Mouse (Mus musculus) right cerebral cortex, adult 18-20 months (tissue): ENCODE results near the gene Pelo.

Experiments used
- DNase-seq: peaks from one replicate; pipeline ENCODE4 v3.0.0; 2022; ENCODE audit warnings: mixed read lengths

The Pelo gene

DNA sequence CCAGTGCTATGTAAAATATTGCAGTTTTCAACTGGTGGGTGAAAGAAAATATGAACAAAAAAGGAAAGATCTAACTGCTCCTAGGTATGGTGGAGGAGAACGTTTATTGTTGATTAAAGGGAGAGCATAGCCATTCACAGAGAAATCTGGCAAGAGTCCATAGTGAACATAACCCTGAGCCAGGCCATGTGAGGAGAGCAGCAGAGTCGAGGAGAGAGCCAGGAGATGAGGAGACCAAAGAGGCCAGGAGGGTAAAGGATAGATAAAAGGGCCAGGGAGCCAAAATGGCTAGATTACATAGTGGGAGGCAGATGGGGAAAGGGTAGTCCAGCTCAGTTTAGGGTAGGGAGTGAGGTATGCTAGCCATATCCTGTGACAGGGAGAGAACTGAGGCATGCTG is 6.2 kb upstream of the Pelo start:
- no peak for DNase-seq

DNA sequence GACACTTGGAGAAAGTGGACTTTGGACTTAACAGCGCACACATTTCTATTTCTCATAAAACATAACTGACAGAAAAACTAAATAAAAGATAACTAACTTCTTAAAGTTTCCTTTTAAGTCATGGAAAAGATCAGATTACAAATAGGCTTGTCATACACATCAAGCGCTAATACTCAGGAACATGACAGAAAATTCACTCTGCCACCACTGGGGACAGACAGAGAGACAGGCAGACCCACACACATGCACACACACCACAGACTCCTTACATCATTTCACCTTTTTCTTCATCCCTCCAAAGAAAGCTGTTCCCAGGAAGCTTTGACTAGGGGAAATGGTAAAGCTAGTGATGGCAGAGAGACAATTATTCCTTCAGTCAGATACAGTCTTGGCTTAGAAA is 5.4 kb upstream of the Pelo start:
- no peak for DNase-seq

DNA sequence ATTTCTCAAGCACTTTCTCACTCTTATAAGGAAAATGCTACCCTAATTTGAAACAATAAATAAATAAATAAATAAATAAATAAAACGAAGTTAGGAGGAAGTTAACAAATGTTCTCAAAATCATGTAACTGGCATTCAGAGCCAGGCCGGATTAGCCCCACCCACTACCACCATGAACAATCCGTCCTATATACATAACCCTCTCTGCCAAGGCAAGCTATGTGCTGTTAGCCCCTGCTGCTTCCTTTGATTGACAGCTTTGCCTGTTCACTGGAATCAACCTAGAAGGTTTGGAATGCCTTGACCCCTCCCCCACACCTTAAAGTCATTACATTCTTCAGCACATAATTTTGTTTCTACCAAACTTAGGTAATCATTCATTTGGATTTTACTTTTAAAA is 1.5 kb upstream of the Pelo start:
- DNase-seq = no peak

DNA sequence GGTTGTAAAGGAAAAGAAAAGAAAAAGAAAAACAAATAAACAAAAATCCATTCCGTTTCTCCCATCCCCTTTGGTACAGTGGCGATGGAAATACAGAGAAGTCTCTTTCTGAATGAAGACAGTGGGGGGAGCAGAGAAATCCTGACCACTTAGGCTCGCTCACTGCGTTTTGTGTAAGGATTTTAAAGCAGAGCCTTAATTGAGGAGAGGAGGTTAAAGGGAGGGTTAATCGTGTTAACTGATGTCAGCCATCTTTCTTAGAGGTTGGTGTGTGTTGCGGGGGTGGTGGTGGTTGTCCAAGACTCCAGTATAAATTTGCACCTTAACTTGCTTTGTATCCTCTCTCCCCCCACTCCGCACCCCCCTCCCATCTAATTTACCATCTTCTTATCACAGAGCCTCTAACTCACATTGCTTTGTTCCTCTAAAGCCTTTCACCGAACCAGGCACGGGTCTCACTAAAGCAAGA is 1.0 kb upstream of the Pelo start:
- DNase-seq = no peak

DNA sequence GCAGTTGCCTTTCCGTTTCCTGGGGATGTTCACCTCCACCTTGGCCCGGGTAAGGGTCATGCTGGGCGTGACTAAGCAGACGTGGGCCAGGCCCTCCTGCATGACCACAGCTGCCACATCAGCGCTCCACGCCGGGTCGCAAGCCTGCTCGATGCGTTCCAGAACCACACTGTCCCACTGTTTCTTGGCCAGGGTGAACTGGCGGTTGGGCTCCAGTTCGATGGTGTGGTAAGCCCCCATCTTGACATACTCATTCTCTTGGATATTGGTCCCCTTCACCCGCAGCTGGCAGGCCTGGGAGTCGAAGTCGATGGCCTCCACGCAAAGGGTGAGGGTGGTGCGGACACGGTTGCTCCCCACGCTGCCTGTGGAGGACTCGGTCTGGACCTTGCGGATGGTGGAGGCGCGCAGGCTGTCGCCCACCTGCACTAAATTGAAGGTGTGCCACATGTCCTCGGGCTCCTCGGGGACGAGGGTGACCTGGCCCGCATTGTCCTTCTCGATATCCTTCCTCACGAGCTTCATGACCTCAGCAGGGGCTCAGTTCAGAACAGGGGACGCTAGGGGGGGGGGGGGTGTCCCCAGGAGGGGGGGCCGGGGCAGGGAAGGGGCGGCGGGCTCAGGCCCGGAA is 476 bp downstream of the Pelo start:
- DNase-seq = no peak

DNA sequence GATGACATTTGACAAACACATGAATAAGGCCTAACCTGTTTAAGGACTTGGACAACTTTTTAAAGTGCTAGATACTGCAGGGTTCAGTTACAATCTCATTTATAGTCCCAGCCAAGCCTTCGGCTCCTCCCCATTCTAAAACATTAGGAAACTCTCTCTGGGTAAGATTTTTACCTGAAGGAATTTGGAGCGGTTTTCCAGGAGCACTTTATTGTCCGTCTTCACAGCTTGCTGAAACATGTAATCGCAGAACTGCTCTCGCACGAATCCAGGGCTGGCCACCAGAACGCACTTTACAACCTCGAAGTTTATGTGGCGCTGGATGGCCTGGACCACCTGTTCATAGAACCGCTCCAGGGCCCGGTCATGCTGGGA is 979 bp downstream of the Pelo start:
- DNase-seq = no peak

DNA sequence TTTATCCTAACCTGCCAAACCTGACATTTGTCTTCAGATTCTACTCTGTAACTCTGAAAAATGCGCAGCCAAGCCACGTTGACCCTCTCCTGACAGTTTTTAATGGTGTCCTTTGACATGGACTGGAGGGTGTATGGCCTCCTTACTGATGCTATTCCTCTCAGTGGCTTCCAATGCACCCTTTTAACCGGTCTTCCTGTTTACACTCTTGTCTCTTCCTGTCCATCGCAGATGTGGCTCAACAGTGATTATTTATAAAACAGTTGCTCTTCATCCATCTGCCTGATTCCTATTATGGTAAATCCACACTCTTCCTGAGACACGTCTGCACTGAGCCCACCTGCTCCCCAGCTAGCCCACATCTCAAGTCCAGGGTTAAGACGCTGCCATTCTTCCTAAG is 4.0 kb downstream of the Pelo start:
- DNase-seq = no peak

DNA sequence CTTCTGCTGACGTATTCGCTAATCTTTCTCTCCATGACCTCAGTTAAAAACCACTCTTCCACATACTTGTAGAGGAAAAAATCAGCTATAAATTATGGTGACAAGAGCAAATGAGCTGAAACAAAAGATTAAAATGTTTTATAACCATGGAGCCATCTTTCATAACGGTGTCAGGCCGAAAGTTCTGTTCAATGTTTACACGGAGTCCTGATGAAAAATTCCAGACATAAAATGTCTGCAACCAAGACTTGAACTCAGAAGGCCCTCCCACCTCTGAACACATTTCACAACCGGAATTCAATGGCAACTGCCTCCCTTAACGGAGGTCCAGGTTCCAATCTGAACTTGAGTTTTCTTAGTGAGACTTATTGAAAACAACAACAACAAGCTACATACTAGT is 7.6 kb downstream of the Pelo start:
- DNase-seq = no peak

DNA sequence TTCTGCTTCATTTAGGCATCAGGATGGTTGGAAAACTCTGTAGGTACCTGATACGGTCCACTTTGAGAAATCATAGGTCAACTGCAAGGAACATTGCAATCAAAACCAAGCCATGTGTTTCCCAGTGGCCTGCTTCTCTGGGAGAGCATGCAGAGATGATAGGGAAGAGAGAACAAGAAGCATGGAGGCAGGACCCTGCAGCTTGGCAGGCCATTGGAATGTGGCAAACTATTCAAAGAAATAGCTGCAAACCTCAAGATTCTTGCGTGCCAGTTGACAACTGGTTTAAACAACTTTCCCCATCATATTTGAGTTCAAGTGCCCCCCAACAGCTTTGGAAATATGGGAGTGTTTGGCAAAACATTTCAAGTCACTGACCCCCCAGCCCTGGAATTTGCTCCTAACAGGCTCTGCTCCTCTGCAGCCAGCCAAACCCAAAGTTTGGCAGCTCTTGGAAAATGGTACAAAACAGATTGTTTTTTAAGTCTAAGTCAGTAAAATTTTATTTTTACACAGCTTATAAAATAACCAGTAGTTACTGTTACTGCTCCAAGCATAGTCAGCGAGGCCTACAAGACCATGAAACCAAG is 9.9 kb downstream of the Pelo start:
- DNase-seq = no peak

DNA sequence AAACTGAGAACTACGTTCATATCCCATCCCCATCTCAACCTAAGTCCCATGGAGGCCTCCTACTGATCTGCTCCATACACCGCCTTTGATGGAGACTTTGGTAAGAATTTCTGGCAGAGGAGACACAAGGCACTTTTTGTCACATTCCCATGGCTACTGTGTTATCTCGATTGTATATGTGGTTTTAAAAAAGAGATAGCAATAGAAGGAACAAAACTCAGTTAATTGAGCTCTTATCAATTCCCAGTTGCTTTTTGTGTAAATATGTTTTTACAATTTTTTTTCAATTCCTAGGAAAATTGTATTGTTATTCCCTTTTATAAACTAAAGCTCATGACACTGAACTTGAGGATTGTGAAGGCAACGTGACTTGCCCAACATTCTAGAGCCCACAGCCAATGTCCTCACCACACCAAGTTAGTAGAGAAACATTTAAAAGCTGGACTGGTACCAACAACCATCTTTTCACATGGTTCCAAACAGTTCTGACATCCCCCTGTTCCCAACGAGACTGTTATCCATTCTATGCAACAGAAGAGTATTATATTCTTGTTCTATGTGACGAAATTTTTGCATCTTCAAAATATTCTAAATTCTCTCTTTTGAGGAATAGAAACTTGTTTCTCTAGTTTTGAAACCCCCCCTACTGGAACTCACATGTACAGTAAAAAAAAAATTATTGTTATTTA is 10.8 kb downstream of the Pelo start:
- no peak for DNase-seq

DNA sequence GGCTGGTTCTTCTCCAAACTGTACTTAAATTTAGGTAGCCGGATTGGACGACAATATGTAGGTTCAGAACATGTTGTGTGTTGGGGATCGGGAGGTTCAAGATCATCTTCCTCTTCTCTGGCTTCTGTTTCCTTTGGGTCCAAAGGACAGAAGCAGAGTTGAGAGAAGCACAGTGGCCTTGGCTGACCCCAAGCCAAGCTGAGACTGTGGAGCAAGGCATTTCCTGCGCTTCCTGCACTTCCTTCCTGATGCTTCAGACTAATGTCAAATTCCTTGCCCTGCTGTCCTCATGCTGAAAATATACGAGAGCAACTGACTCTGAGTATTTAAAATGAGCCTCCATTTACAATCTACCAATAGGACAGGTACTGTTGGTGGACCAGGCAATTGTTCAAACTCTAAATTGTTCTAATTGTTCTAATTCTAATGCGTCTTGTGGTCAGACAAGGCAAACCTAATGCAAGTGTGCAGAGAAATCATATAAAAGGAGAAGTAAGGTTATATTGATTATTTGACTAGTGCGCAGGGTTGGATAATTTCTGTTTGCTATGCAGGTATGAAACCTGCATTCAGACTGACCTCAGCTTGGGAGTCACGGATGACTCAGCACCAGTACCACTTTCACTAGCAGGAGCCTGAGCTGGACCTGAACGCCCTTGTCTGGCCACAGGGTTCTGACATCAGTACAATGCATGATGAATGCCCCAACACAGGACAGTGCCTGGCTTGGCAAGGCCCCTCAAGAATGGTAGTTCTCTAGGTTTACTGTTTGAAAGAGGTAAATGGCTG is 12.4 kb downstream of the Pelo start:
- DNase-seq = no peak

DNA sequence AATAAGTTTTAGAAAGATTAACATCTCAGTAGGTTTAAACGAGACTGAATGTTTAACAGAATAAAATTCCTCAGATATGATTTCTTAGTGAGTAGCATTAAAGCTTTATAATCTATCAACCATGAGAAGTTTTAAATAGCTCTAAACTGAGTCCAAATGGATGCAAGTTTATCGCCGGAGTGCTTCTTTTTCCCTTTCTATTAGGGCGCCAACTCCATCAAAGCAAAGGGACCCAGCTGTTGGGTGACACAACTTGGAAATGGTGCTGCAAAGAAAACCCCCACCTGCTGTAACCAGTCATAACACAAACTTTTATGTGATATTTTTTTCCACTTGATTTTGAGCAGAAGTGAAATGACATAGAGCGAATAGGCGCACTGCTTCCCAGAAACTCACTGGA is 17.6 kb downstream of the Pelo start:
- no peak for DNase-seq

DNA sequence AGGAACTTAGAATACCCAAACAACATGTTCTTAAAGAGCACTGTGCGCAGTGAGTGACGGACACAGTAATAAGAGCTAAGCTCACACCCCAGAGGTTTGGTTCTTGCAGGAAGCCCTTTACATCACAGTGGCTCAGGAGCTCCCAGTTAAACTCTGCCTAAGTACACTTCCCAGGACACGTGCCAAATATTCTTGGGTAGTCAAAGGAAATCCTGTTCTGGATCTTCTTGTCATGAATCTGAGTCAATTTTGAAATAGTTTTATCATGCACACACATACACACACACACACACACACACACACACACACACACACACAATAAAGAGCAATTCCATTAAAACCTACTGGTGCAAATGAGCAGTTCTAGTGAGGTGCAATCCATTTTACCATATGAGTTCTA is 18.6 kb downstream of the Pelo start:
- DNase-seq = no peak

DNA sequence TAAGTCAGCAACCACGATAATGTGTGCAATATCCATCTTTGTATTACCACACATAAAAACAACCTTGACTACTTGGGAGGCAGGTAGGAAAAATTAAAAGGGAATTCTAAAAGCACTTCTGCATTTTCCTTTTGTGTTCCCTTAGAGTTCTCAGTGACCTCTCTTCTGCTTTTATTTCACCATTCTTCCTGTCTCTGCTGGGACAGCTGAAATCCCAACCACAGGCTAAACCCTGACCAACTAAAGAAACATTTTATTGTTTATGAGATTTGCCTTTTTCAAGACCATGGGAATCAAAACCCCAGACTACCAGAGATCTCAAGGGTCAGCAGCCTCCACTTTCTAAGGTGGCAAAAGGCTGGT is 22.0 kb downstream of the Pelo start:
- DNase-seq = no peak

DNA sequence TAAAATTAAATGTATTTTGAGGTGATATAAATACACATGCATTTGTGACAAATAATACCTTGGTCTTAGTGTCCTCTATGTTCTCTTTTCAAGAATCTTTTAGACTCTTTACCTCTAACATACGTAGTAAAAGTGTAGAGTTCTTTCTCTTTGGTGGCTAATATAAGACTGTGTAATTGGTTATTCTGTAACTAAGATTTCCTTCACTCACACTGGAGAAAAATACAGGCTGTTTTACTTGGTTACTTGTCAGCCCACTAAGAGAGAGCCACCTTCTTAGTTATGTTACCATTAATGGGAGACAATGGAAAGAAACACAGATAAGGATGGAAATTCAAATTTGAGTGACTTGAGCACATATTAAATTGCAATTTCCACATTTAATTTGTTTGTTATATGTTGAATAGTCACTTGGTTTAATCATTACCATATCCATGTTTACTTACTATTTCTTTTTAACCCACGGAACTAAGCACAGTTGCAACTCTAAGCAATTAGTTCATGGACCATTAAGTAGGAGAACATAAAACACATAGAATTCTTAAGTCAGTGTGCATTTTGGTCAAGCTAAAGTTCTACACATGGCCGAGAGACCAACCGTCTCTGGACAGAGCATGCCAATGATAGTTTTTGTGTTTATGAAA is 22.5 kb downstream of the Pelo start:
- DNase-seq = no peak

DNA sequence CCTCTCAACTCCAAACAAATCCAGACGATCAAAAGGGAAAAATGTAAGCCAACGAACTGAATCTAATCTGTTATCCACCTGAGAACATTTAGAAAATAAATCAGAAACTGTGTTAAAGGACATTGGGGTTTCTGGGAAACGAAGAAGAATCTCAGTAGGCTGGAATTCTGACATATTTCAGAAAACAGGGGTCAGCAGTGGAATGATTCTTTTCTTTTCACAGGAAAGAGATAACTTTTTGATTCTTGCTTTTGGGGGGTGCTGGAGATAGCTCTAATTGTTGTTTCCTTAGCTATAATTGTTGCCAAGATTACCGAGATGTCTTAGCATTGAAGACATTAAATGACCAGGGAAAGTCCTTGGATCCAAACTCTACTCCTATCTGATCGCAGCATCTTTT is 32.4 kb downstream of the Pelo start:
- no peak for DNase-seq

DNA sequence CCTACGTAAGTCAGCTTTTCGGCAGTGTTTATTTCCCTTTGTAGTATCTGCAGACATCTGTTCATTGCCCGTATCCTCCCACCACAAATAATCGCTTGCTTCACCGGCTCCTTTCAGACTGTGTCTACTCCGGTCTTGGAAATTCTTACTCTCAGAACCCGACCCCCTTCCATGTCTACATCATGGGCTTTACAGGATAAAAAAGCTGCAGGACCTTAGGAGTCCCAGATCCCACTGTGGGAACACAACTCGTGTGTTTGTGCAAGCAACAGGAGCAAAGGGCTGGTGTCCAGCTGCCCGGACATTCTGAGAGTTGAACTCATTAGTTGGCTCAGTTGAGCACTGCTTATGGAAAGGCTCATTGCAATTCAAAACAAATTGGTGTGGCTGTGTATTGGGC is 35.2 kb downstream of the Pelo start:
- DNase-seq = no peak

DNA sequence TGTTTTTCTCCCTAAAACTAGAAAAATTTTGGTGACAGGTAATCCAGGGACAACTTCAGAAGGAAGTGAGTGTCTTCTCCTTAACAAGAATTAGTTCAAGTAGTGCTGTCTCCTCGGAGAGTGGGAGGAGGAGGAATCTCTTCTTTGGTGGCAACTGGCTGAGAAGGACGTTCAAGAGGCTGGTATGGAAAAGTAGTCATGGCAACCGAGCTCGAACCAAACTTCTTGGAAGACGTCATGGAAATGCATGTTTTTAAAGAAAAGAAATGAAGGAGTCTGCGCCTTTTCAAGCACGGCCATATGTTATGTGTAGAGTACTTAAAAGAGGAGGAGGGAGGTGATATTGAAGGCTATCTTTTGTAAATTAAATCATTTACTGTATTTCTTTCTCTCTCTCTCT is 37.4 kb downstream of the Pelo start:
- peak; percentile 63 for DNase-seq

DNA sequence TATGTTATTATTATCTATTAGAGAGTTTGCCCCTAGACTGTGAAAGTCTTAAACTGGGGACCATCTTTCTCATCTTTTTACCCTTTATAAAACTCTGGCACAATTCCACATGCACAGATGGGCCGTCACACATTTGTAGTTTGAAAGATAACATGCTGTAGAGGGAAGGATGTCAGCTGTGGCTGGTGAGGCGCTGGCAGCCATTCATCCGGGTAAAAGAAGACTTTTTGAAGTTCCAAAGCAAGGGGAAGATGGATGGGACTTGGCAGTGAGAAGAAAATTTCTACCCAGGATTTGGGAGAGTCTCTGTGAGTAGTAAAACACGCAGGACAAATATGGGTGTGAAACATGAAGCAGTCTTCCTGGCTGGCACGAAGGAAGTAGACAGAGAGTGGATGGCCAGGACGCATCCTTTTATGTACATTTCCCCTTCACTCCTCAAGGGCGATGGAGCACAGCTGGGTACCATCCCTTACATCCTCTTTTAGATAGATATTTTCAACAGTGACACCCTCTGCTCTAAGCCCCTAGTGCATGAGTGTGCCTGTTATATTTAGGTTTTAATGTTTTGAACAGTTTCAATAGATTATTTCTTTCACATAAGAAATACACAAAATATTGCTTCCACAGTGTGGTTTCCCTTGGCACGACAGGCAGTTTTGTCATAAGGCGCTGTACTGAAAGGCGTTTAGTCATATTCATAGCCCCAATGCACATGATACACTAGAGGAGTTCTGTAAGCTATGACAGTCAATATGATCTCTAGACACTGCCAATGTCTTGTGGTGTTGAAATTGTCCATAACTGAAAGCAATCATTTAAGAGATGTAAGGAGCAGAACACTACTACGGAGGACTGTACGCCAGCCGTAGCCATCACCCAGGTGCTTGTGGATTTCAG is 39.1 kb downstream of the Pelo start:
- no peak for DNase-seq

DNA sequence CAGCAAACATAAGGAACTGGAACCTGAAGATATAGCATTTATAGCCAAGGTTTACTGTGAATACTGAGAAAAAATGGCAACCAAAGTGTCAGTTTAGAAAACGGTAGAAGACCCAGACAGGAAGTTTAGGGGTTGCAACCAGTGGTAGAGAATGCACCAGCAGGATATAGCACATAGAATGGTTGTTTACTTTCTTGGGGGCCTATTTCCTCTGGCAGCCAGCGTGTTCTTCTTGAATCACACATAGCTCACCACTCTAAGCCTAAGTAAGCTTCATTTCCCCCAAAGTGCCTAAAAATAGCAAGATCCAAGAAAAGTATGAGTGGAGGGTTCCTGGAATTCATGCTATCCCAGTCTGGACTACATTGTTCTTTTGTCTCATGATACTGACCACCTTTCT is 47.3 kb downstream of the Pelo start:
- DNase-seq = no peak
